Mouse (Mus musculus): ENCODE data around the gene Adap2.
"Not testable (repeated sequence)": the region's sequence is repeated elsewhere in the genome, so short reads cannot be mapped to it uniquely, and the experiment has no call there.

Adap2 gene

DNA sequence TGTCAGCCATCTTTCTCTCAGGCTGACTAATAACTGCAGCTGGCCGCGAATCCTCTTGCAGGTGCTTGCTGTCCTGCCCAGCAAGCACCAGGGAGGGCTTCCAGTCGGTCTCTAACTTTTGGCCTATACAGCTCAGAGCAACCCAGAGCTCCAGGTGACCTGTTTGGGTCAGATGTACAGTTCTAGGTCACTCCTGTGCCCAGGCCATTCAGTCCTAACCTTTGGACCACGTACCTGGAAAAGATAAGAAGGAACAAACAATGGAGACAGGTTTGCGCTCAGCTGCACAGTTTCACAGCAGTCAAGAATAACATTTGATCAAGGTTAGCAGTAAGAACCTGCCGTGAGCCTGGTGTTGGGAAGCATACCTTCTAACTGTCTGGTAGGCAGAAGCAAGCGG, 5.1 kb downstream of the Adap2 start:
- DNase-seq (ENCODE audit: low read depth, low spot score): no peak

DNA sequence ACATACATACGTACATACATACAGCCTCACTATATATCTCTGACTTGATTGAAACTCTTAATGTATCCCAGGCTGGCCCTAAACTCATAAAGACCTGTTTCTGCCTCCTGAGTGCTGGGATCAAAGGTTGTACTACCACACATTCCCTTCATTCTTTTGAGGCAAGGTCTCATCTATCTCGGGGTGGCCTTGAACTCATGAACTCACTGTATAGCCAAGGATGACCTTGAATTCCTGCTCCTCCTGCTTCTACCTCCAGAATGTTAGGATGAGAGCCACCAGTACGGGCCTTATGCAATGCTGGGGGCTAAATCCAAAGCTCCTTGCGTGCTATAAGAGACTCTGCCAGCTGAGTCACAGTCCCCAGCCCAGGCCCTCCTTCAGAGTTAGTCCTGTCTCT, 7.1 kb downstream of the Adap2 start:
- no peak for DNase-seq (ENCODE audit: low read depth, low spot score)

DNA sequence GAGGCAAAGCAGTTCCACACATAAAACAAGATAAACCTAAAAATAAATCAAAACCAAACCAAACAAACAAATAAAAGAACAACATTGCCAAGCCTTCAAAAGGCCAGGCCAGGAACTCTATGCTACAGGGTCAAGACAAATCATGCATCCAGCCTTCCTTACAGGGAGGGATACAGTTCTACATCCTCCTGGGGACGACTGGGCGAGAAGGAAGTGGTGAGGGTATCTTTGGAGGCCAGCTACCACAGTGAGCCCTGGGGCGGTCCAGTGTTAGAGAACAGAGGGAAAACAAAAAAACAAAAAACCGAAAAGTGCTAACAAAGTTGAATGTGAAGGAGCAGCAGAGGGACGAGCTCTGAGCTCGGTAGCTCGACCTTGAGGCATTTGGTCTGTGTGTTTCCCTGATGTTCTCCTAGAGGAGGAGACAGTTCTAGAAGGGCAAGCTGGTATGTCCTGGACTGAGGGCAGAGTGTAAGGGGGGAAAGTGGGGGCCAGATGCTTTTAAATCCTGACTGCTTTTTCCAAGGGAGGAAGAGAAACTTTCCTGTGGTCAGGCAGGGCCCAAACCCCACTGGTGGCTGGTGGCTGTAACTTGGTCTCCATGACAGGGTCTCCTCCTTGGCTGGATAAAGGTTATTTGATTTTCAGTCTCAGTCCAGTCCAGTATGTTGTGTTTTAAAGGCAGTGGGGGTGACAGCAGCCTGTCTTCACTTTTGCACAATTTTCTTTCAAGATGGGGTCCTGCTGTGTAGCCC, 9.6 kb downstream of the Adap2 start:
- no peak for DNase-seq (ENCODE audit: low read depth, low spot score)

GRCm38 (mm10) chr11:80164224-80164623, 10.3 kb downstream of the Adap2 start:
- no peak for DNase-seq (ENCODE audit: low read depth, low spot score)

DNA sequence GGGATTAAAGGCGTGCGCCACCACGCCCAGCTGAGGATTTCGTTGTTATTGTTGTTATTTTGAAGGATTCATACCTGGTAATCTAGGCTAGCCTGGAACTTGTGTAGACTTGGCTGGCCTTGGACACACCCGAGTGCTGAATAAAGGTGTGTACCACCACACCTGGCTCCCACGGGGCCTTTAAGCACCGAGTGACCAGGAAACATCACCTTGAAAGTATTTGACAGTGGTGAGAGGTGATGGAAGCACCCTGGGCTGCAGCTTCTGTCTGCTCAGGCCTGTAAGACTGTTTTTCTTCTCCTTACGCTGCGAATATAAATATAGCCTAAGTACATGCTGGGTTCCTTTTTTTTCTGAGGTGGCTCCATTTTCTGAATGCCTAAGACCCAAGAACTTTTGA, 14.2 kb downstream of the Adap2 start:
- DNase-seq (ENCODE audit: low read depth, low spot score): no peak

- DNase-seq (ENCODE audit: low read depth, low spot score): no peak
These were observed 14.8 kb downstream of the Adap2 start for GRCm38 (mm10) chr11:80168611-80169249.

GRCm38 (mm10) chr11:80169629-80170028, 15.7 kb downstream of the Adap2 start:
- no peak for DNase-seq (ENCODE audit: low read depth, low spot score)

GRCm38 (mm10) chr11:80170351-80170750, 16.4 kb downstream of the Adap2 start:
- DNase-seq (ENCODE audit: low read depth, low spot score): no peak

DNA sequence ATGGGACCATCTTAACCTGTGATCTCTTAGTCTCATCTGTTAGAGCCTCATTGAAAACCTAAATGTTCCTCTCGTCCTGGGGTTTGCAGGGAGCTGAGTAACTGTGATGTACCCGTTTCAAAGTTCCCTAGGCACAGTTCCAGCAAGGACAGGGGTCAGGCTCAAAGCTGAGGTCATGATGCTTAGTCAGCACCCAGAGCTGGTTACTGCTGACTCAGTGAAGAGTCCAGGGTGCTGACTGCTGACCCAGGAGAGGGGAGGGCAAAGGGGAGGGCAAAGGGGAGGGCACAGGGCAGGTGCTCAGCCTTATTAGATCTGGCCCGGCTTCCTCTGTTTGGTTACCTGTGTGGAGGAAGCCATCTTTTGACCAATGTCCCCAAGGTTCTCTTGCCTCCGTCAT, 18.0 kb downstream of the Adap2 start:
- DNase-seq (ENCODE audit: low read depth, low spot score): no peak

DNA sequence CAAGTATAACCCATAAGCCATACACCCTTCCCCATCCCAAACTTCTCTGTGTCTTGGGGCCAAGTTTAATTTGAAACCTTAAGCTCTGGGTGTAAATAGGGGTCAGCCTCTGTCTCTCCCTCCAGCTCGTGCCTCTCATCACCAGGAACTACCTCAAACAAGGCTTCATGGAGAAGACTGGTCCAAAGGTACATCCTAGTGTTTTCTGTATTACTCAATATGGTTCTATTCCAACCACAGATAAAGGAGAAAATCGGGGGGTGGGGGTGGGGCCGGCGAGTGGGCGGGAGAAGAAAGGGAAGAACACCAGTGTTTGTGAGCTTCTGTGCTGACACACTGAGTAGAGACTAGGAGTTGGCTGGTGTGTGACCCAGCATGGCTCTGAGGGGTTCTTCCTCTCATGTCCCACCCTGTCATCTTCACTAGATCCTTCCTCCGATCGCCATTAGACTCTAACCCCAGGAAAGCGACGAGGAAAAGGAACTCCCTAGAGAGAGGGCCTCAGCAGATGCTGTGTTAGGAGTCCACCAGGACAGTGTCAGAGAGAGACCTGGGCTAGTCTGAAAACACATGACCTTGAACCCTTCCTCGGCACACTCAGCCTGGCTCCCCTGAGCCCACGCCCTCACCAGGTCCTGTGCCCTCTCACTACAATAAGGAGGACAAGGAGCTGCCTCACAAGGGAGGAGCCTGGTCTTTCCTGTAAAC, 20.2 kb downstream of the Adap2 start:
- DNase-seq (ENCODE audit: low read depth, low spot score): no peak

GRCm38 (mm10) chr11:80176911-80177895, 23.3 kb downstream of the Adap2 start:
- no peak for DNase-seq (ENCODE audit: low read depth, low spot score)

DNA sequence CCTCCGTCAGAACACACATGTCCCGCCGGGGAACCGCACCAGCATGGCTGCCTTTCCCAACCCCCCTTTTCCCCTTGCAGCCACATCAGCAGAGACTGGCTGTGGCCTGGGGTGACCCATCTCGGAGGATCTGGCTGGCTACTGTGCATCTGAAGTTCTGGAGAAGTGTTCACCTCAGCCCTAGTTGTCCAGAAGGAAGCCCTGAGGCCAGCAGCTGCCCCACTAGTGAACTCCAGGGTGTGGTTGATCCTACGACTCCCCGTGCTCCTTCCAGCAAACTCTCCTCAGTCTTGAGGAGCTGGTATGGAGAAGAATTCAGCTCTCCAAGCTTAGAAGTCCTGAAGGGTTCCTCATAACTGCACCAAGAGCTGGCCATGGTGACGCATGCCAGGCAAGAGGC, 24.4 kb downstream of the Adap2 start:
- no peak for DNase-seq (ENCODE audit: low read depth, low spot score)

GRCm38 (mm10) chr11:80181021-80181749, 27.3 kb downstream of the Adap2 start:
- DNase-seq (ENCODE audit: low read depth, low spot score): no peak

GRCm38 (mm10) chr11:80183054-80183704, 29.3 kb downstream of the Adap2 start:
- not testable (repeated sequence) for DNase-seq (ENCODE audit: low read depth, low spot score)

- DNase-seq (ENCODE audit: low read depth, low spot score): peak; percentile 62
These were observed 29.9 kb downstream of the Adap2 start, which contains the start of gene Rnf135 for GRCm38 (mm10) chr11:80183705-80184255. TSS of gene Rnf135 (plus strand) at chr11:80183851.

DNA sequence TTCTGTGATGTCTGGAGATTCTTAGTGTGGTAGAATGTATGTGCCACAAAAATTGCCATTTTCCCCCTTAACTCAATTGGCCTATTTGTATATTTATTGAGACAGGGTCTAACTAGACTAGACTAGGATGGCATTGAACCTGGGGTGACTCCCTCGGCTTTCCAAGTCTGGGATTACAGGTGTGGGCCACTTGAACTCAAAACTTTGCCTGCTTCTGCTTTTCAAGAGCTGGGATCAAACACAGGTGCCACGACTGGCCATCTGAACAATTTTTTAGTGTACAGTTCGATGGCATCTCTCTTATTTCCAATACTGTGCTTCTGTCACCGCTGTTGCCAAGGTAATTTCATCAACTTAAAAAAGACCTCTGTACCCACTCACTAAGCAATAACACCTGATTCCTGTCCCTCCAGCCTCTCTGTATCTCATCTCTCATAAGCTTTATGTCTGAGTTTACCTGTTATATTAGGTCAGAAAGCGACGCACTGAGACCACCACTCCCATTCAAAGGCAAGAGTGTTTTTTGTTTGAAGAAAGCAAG, 30.7 kb downstream of the Adap2 start:
- no peak for DNase-seq (ENCODE audit: low read depth, low spot score)

DNA sequence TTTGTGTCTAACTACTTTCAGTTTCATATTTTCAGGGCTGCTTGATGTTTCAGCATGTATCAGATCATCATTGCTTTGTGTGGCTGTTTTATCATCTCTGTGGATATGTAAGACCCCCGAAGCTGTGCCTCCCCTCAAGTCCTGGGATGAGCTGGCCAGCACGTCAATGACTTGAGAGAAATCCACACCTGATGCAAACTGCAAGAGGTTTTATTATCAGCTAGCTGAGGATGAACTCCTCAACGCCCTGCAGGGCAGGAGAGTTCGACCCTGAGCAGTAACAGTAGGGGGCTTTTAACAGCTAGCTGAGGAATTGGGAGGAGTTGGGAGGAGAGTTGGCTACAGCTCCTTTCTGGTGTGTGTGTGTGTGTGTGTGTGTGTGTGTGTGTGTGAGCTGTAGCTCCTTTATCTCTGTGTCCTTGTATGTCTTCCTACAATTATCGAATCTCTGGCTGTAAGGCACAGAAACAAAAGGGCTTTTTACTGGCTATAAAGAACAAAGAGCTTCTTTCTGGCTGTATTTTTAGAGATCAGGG, 31.6 kb downstream of the Adap2 start:
- DNase-seq (ENCODE audit: low read depth, low spot score): not testable (repeated sequence)

- no peak for DNase-seq (ENCODE audit: low read depth, low spot score)
These were observed 36.4 kb downstream of the Adap2 start for GRCm38 (mm10) chr11:80190280-80190679.

- no peak for DNase-seq (ENCODE audit: low read depth, low spot score)
These were observed 39.9 kb downstream of the Adap2 start for GRCm38 (mm10) chr11:80193827-80194226.

All from embryo, embryonic 11.5 days (tissue).